7 mouse cellular contexts compared by ENCODE assay signal in the genomic region with DNA sequence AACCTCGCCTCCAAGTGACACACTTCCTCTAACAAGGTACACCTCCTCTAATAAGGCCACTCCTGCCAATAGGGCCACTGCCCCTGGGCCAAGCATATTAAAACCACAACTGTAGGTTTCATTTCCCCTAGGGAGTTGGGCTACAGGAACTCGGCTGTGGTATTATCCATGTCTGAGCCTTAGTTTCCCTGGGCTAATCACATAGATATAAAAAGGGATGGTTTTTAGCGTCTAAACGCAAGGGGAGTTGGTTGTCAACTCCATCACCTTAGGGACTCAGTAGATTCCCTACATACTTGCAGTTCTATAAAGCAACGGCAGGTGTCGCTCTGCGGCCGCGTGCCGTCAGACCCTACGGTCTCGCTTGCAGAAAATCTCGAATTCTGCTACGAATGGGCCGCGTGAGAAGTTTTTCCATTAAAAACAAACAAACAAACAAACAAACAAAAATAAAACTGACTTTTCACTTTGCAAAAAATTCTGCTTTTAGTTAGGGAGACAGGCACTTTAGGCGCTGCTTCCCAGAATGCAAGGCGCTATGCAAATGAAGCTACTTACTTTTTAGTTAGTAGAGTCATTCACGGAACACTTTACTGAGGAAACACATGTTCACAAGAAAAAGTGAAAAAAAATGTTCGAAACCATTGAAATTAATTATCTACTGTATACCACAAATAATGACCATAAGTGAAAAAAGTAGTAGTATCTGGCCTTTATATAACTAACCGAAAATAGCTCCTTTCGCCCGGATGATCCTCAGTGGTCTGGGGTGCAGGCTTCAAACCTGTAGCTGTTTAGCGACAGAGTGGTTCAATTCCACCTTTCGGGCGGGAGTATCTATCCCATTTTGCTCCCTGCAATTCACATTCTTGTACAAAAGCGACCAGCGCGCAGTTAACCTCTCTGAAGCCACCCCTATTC. TPM values are rescaled to one million over a fixed set of nuclear protein-coding genes. Genes with fewer than 3 reads are reported as not detected.
A peak's percentile ranks its signal among the peaks of the same experiment; 100 is the strongest.
DNase-seq lines count a peak whose midpoint lies in the region; ATAC-seq lines count a peak whose summit lies in the region.

No protein-coding gene starts in this region.

- peak overlapping the region; percentile 16; the same call in 1 of the 2 replicates for H3K9ac ChIP-seq in hindbrain, embryonic 16.5 days (ENCODE audit: low read depth, low read length)

- no peaks in the 10 kb centered on the region for H3K36me3 ChIP-seq in hindbrain, embryonic 16.5 days (ENCODE audit: control insufficient read depth, insufficient read depth, low read length)
- H3K36me3 ChIP-seq in megakaryocyte, embryonic 14.5 days (replicated peaks; ENCODE audit: low read length): no peaks in the 10 kb centered on the region

- peak; percentile 88 for DNase-seq in ZHBTc4 (ENCODE audit: low read depth, low spot score)
- DNase-seq in cerebellum, postnatal 10 days: peak; percentile 93 to 95
- DNase-seq in frontal cortex, postnatal 36 days (ENCODE audit: low spot score in 2 of 2): peak; percentile 75 to 82
- peak; percentile 73 to 83 for DNase-seq in left cerebral cortex, postnatal 10 days (ENCODE audit: extremely low spot score in 1 of 2, low spot score in 2 of 2)
- DNase-seq in right cerebral cortex, adult 2 months (ENCODE audit: low spot score in 2 of 2): peak; percentile 77 to 85

- peak overlapping the region; percentile 45 for H3K4me3 ChIP-seq in hindbrain, embryonic 16.5 days (ENCODE audit: low read length)
- peak overlapping the region; percentile 88 for H3K4me3 ChIP-seq in megakaryocyte, embryonic 14.5 days (replicated peaks)

- H3K4me2 ChIP-seq in hindbrain, embryonic 16.5 days (ENCODE audit: low read length): peak overlapping the region; percentile 66

- peak; percentile 83 for ATAC-seq in hindbrain, embryonic 16.5 days

- peaks cover 24% of the 10 kb centered on the region for H3K27me3 ChIP-seq in hindbrain, embryonic 16.5 days (replicated peaks; ENCODE audit: control insufficient read depth, insufficient read depth, low read length)
- peaks cover 36% of the 10 kb centered on the region for H3K27me3 ChIP-seq in megakaryocyte, embryonic 14.5 days (replicated peaks)

- WGBS in hindbrain, embryonic 16.5 days: under 1% methylated on average over 29 of the region's 29 CpGs

- H3K4me1 ChIP-seq in hindbrain, embryonic 16.5 days (ENCODE audit: control insufficient read depth, insufficient read depth, low read depth, low read length): peaks cover 24% of the 10 kb centered on the region
- H3K4me1 ChIP-seq in megakaryocyte, embryonic 14.5 days: peaks cover 47% of the 10 kb centered on the region

- H3K27ac ChIP-seq in hindbrain, embryonic 16.5 days (ENCODE audit: low read depth, low read length): no peak overlapping the region

- H3K9me3 ChIP-seq in hindbrain, embryonic 16.5 days (ENCODE audit: control insufficient read depth, low read length): no peaks in the 10 kb centered on the region
- H3K9me3 ChIP-seq in megakaryocyte, embryonic 14.5 days: no peaks in the 10 kb centered on the region

- intact Hi-C loops in left cerebral cortex, postnatal 10 days (cut with DNase I): loop anchor here (1.0 kb wide), 1 partner anchor 43 kb away; no protein-coding TSS in a partner anchor

RNA-seq across cellular contexts. Expression of a gene that starts 9.1 kb away (rescaled TPM):
- polyA plus RNA-seq in hindbrain, embryonic 16.5 days (2015; fragmentation: Nextera tagmentation; extraction: Ambion mirVana): 0.06 and 0.10 TPM in 2 replicates
- total RNA-seq in left cerebral cortex, postnatal 10 days (2021): 1 to 10 TPM; 2.2 to 2.3 TPM
- 12.9 and 33.1 TPM in 2 replicates for polyA plus RNA-seq in megakaryocyte, embryonic 14.5 days (2012; ENCODE audit: insufficient read depth, low replicate concordance)

RNA-seq across cellular contexts. Expression of a gene that starts 18.3 kb away (rescaled TPM):
- polyA plus RNA-seq in hindbrain, embryonic 16.5 days (2015; fragmentation: Nextera tagmentation; extraction: Ambion mirVana): 124 and 126 TPM in 2 replicates
- total RNA-seq in left cerebral cortex, postnatal 10 days (2021): 100 to 1,000 TPM; 145 to 151 TPM
- polyA plus RNA-seq in megakaryocyte, embryonic 14.5 days (2012; ENCODE audit: insufficient read depth, low replicate concordance): 6.1 and 8.4 TPM in 2 replicates

RNA-seq across cellular contexts. Expression of a gene that starts 20.9 kb away (rescaled TPM):
- polyA plus RNA-seq in hindbrain, embryonic 16.5 days (2015; fragmentation: Nextera tagmentation; extraction: Ambion mirVana): 0.79 and 1.5 TPM in 2 replicates
- under 1 TPM; 0.34 to 0.49 TPM for total RNA-seq in left cerebral cortex, postnatal 10 days (2021)
- polyA plus RNA-seq in megakaryocyte, embryonic 14.5 days (2012; ENCODE audit: insufficient read depth, low replicate concordance): not detected in 2 replicates

RNA-seq across cellular contexts. Expression of a gene that starts 29.1 kb away (rescaled TPM):
- polyA plus RNA-seq in hindbrain, embryonic 16.5 days (2015; fragmentation: Nextera tagmentation; extraction: Ambion mirVana): 39.9 and 42.9 TPM in 2 replicates
- total RNA-seq in left cerebral cortex, postnatal 10 days (2021): 10 to 100 TPM; 23.1 to 23.5 TPM
- 828 and 2,423 TPM in 2 replicates for polyA plus RNA-seq in megakaryocyte, embryonic 14.5 days (2012; ENCODE audit: insufficient read depth, low replicate concordance)

RNA-seq across cellular contexts. Expression of a gene that starts 43.8 kb away (rescaled TPM):
- polyA plus RNA-seq in hindbrain, embryonic 16.5 days (2015; fragmentation: Nextera tagmentation; extraction: Ambion mirVana): 80.6 and 87.2 TPM in 2 replicates
- 10 to 100 TPM; 38.5 to 50.6 TPM for total RNA-seq in left cerebral cortex, postnatal 10 days (2021)
- polyA plus RNA-seq in megakaryocyte, embryonic 14.5 days (2012; ENCODE audit: insufficient read depth, low replicate concordance): 36.5 and 52.2 TPM in 2 replicates

Comparison
In these comparisons a context has a peak if more than half of its experiments do, and no peak if none do; other contexts are left out.
1. RNA of a gene that starts 9.1 kb away (polyA plus RNA-seq): 12.9 to 33.1 TPM in megakaryocyte, embryonic 14.5 days; 0.06 to 0.10 TPM in hindbrain, embryonic 16.5 days; every median in the first group is over 10 times any median in the second.
2. RNA of a gene that starts 18.3 kb away (polyA plus RNA-seq): 124 to 126 TPM in hindbrain, embryonic 16.5 days; 6.1 to 8.4 TPM in megakaryocyte, embryonic 14.5 days; every median in the first group is over 10 times any median in the second.
3. Peak in every context shown above with its lines, with median percentiles within 50 percentile points of each other: DNase-seq.